Mouse (Mus musculus): ENCODE measurements around the gene Megf9.

Megf9 gene

GRCm38 (mm10) chr4:70534891-70535269, at the start of gene Megf9:
Gene Megf9 (minus strand): TSS chr4:70534995.
- in situ Hi-C loops (cut with MboI, MseI) = loop anchor here (10.0 kb wide), 1 partner anchor 750 kb away; no protein-coding TSS in a partner anchor

- in situ Hi-C loops (cut with MboI, MseI) = no loop called here
Observed at GRCm38 (mm10) chr4:70579654-70580053, 44.9 kb upstream of the Megf9 start.

GRCm38 (mm10) chr4:70578301-70578700, 43.5 kb upstream of the Megf9 start:
- in situ Hi-C loops (cut with MboI, MseI) = no loop called here

- in situ Hi-C loops (cut with MboI, MseI) = no loop called here
Observed at GRCm38 (mm10) chr4:70576096-70576495, 41.3 kb upstream of the Megf9 start.

- in situ Hi-C loops (cut with MboI, MseI) = no loop called here
Observed at GRCm38 (mm10) chr4:70573926-70574325, 39.1 kb upstream of the Megf9 start.

GRCm38 (mm10) chr4:70553888-70554287, 19.1 kb upstream of the Megf9 start:
- in situ Hi-C loops (cut with MboI, MseI) = no loop called here

- in situ Hi-C loops (cut with MboI, MseI) = no loop called here
Observed at GRCm38 (mm10) chr4:70553230-70553797, 18.5 kb upstream of the Megf9 start.

- in situ Hi-C loops (cut with MboI, MseI) = no loop called here
Observed at GRCm38 (mm10) chr4:70552120-70552519, 17.3 kb upstream of the Megf9 start.

- in situ Hi-C loops (cut with MboI, MseI) = no loop called here
Observed at GRCm38 (mm10) chr4:70547411-70548148, 12.8 kb upstream of the Megf9 start.

- in situ Hi-C loops (cut with MboI, MseI) = no loop called here
Observed at GRCm38 (mm10) chr4:70545869-70546542, 11.2 kb upstream of the Megf9 start.

GRCm38 (mm10) chr4:70544390-70544789, 9.6 kb upstream of the Megf9 start:
- in situ Hi-C loops (cut with MboI, MseI) = no loop called here

GRCm38 (mm10) chr4:70542387-70542786, 7.6 kb upstream of the Megf9 start:
- in situ Hi-C loops (cut with MboI, MseI) = no loop called here

GRCm38 (mm10) chr4:70540743-70541142, 5.9 kb upstream of the Megf9 start:
- in situ Hi-C loops (cut with MboI, MseI) = no loop called here

- in situ Hi-C loops (cut with MboI, MseI) = loop anchor here (10.0 kb wide), 1 partner anchor 748 kb away; no protein-coding TSS in a partner anchor
Observed at GRCm38 (mm10) chr4:70536661-70537580, 2.1 kb upstream of the Megf9 start.

GRCm38 (mm10) chr4:70535711-70536311, 1.0 kb upstream of the Megf9 start:
- in situ Hi-C loops (cut with MboI, MseI) = loop anchor here (10.0 kb wide), 1 partner anchor 749 kb away; no protein-coding TSS in a partner anchor

GRCm38 (mm10) chr4:70535289-70535688, 494 bp upstream of the Megf9 start:
- in situ Hi-C loops (cut with MboI, MseI) = loop anchor here (10.0 kb wide), 1 partner anchor 750 kb away; no protein-coding TSS in a partner anchor

- in situ Hi-C loops (cut with MboI, MseI) = loop anchor here (10.0 kb wide), 1 partner anchor 751 kb away; no protein-coding TSS in a partner anchor
Observed at GRCm38 (mm10) chr4:70534078-70534890, 511 bp downstream of the Megf9 start.

GRCm38 (mm10) chr4:70533056-70533805, 1.6 kb downstream of the Megf9 start:
- in situ Hi-C loops (cut with MboI, MseI) = loop anchor here (10.0 kb wide), 1 partner anchor 752 kb away; no protein-coding TSS in a partner anchor

GRCm38 (mm10) chr4:70531021-70531420, 3.8 kb downstream of the Megf9 start:
- in situ Hi-C loops (cut with MboI, MseI) = loop anchor here (10.0 kb wide), 1 partner anchor 754 kb away; no protein-coding TSS in a partner anchor

Data from T-helper 2 cell (primary cell).